Mouse (Mus musculus) heart, adult 8-10 months (tissue): ENCODE measurements at regions not wholly inside any gene's neighbourhood (a gene's known extent, or its start where the extent isn't known, plus 50 kb on each side); places are given as distances from the start of the nearest gene placed in this dataset.

Source experiments
- DNase-seq: peaks from one replicate; pipeline ENCODE4 v3.0.0; 2022; ENCODE audit warnings: low spot score

GRCm38 (mm10) chr19:22047657-22048056 lies 91.2 kb upstream of the Trpm3 start:
- no peak for DNase-seq

GRCm38 (mm10) chr19:22066302-22066701 lies 72.5 kb upstream of the Trpm3 start:
- no peak for DNase-seq

DNA sequence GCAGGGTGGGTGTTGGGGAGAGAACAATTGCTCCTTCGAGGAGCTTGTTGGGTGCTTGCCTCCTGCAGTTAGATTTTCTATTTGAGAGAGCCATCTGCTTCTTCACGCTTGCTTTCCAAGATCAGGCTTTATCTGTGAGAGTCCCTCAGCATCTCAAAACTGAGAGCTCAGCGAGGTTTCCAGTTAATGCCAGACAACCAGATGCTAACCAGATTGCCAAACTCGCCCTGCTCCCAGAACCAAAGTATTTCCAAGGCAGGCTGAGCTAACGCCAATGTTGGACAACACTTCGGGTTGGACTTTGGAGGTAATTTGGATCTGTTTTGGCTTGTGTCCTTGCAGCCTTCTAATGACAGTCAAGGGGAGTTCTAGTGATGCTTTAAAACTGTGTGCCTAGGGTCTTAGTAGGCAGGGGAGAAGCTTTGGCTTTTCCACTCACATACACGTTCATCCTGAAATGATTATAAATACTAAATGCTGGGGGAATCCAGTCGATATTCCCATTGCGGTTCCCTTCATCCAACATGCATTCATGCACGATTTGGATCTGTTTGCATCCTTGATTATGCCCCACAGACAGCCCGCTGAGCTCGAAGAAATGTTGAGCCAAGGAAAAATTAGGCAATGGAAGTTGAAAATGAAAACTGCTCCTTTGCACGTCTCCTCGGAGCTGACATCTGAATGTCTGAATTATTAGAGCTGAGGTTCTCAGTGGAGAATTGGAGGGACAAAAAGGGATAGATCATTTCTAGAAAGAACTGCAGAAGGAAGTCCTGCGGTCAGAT lies 68.4 kb upstream of the Trpm3 start:
- DNase-seq, result no peak

- DNase-seq, result no peak
Observed at GRCm38 (mm10) chr19:22071701-22072100, 67.1 kb upstream of the Trpm3 start.

- no peak for DNase-seq
Observed at GRCm38 (mm10) chr19:22074042-22074441, 64.8 kb upstream of the Trpm3 start.

DNA sequence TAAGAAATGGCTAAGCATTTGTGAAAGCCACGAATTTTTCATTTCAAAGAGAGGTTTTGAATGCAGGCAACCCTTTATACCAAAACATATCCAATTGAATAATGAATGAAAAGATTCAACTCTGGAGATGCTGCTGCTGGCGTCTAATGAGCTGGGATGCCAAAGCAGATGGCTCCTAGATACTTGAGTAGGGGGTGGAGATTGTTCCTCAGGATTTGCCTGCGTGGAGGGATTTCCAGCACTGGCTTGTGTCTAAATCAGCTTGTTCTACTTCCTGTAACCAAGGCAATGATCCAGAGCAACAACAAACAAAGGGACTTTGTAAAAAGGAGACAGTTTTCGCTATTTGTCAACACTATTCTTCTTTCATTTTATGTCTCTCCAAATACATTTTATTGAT lies 57.4 kb upstream of the Trpm3 start:
- DNase-seq, result no peak
